Mouse (Mus musculus): Measurements from ENCODE around the gene Erich3.

The Erich3 gene

GRCm38 (mm10) chr3:154793571-154793970 is 129.9 kb downstream of the Erich3 start:
- Histone ChIP-seq H3K27me3 (ENCODE audit: insufficient read depth, low read length) (no peaks in the 10 kb centered on the region), H3K9me3 (ENCODE audit: low read length) (no peaks in the 10 kb centered on the region), H3K4me1 (replicated peaks; ENCODE audit: low read depth, low read length) (no peaks in the 10 kb centered on the region), H3K4me3 (replicated peaks; ENCODE audit: low read length) (no peak overlapping the region), H3K36me3 (ENCODE audit: insufficient read depth, low read length) (no peaks in the 10 kb centered on the region)
- no peak for TF ChIP-seq NANOG (IDR thresholded peaks at IDR 0.05; ENCODE audit: borderline replicate concordance, low read length)
- TF ChIP-seq CTCF (conservative IDR thresholded peaks at IDR 0.05; ENCODE audit: low read length) = no peak
- TF ChIP-seq POU5F1 (IDR thresholded peaks at IDR 0.05; ENCODE audit: borderline replicate concordance, low read length) = no peak

- TF ChIP-seq NANOG (IDR thresholded peaks at IDR 0.05; ENCODE audit: borderline replicate concordance, low read length) (no peak), CTCF (conservative IDR thresholded peaks at IDR 0.05; ENCODE audit: low read length) (no peak), POU5F1 (IDR thresholded peaks at IDR 0.05; ENCODE audit: borderline replicate concordance, low read length) (no peak)
- Histone ChIP-seq H3K27me3 (ENCODE audit: insufficient read depth, low read length) (no peaks in the 10 kb centered on the region), H3K9me3 (ENCODE audit: low read length) (no peaks in the 10 kb centered on the region), H3K4me1 (replicated peaks; ENCODE audit: low read depth, low read length) (no peaks in the 10 kb centered on the region), H3K36me3 (ENCODE audit: insufficient read depth, low read length) (no peaks in the 10 kb centered on the region), H3K4me3 (replicated peaks; ENCODE audit: low read length) (no peak overlapping the region)
These were observed 135.1 kb downstream of the Erich3 start for GRCm38 (mm10) chr3:154798806-154799205.

- H3K27me3 ChIP-seq (ENCODE audit: insufficient read depth, low read length) = no peaks in the 10 kb centered on the region
- no peaks in the 10 kb centered on the region for H3K4me1 ChIP-seq (replicated peaks; ENCODE audit: low read depth, low read length)
- H3K9me3 ChIP-seq (ENCODE audit: low read length) = no peaks in the 10 kb centered on the region
- TF ChIP-seq POU5F1 (IDR thresholded peaks at IDR 0.05; ENCODE audit: borderline replicate concordance, low read length) (no peak), CTCF (conservative IDR thresholded peaks at IDR 0.05; ENCODE audit: low read length) (no peak), NANOG (IDR thresholded peaks at IDR 0.05; ENCODE audit: borderline replicate concordance, low read length) (no peak)
- H3K4me3 ChIP-seq (replicated peaks; ENCODE audit: low read length) = no peak overlapping the region
- H3K36me3 ChIP-seq (ENCODE audit: insufficient read depth, low read length) = no peaks in the 10 kb centered on the region
These were observed 136.8 kb downstream of the Erich3 start for GRCm38 (mm10) chr3:154800454-154800853.

GRCm38 (mm10) chr3:154800888-154801429 is 137.3 kb downstream of the Erich3 start:
- H3K9me3 ChIP-seq (ENCODE audit: low read length) = no peaks in the 10 kb centered on the region
- H3K27me3 ChIP-seq (ENCODE audit: insufficient read depth, low read length) = no peaks in the 10 kb centered on the region
- no peaks in the 10 kb centered on the region for H3K36me3 ChIP-seq (ENCODE audit: insufficient read depth, low read length)
- no peak overlapping the region for H3K4me3 ChIP-seq (replicated peaks; ENCODE audit: low read length)
- TF ChIP-seq CTCF (conservative IDR thresholded peaks at IDR 0.05; ENCODE audit: low read length) (no peak), NANOG (IDR thresholded peaks at IDR 0.05; ENCODE audit: borderline replicate concordance, low read length) (no peak), POU5F1 (IDR thresholded peaks at IDR 0.05; ENCODE audit: borderline replicate concordance, low read length) (no peak)
- no peaks in the 10 kb centered on the region for H3K4me1 ChIP-seq (replicated peaks; ENCODE audit: low read depth, low read length)

GRCm38 (mm10) chr3:154806626-154807025 is 143.0 kb downstream of the Erich3 start:
- H3K27me3 ChIP-seq (ENCODE audit: insufficient read depth, low read length) = 0 out of 2 replicates have a peak, but pooled peaks cover 3% of the 10 kb centered on the region
- H3K4me3 ChIP-seq (replicated peaks; ENCODE audit: low read length) = no peak overlapping the region
- H3K9me3 ChIP-seq (ENCODE audit: low read length) = no peaks in the 10 kb centered on the region
- no peaks in the 10 kb centered on the region for H3K4me1 ChIP-seq (replicated peaks; ENCODE audit: low read depth, low read length)
- TF ChIP-seq NANOG (IDR thresholded peaks at IDR 0.05; ENCODE audit: borderline replicate concordance, low read length) (no peak), POU5F1 (IDR thresholded peaks at IDR 0.05; ENCODE audit: borderline replicate concordance, low read length) (no peak), CTCF (conservative IDR thresholded peaks at IDR 0.05; ENCODE audit: low read length) (no peak)
- H3K36me3 ChIP-seq (ENCODE audit: insufficient read depth, low read length) = no peaks in the 10 kb centered on the region

- Histone ChIP-seq H3K4me1 (replicated peaks; ENCODE audit: low read depth, low read length) (no peaks in the 10 kb centered on the region), H3K36me3 (ENCODE audit: insufficient read depth, low read length) (no peaks in the 10 kb centered on the region), H3K27me3 (ENCODE audit: insufficient read depth, low read length) (0 out of 2 replicates have a peak, but pooled peaks cover 4% of the 10 kb centered on the region), H3K4me3 (replicated peaks; ENCODE audit: low read length) (no peak overlapping the region), H3K9me3 (ENCODE audit: low read length) (no peaks in the 10 kb centered on the region)
- TF ChIP-seq POU5F1 (IDR thresholded peaks at IDR 0.05; ENCODE audit: borderline replicate concordance, low read length) (no peak), NANOG (IDR thresholded peaks at IDR 0.05; ENCODE audit: borderline replicate concordance, low read length) (no peak), CTCF (conservative IDR thresholded peaks at IDR 0.05; ENCODE audit: low read length) (no peak)
These were observed 146.7 kb downstream of the Erich3 start for GRCm38 (mm10) chr3:154810273-154810870.

- no peak overlapping the region for H3K4me3 ChIP-seq (replicated peaks; ENCODE audit: low read length)
- 0 out of 2 replicates have a peak, but pooled peaks cover 4% of the 10 kb centered on the region for H3K27me3 ChIP-seq (ENCODE audit: insufficient read depth, low read length)
- no peak for TF ChIP-seq POU5F1 (IDR thresholded peaks at IDR 0.05; ENCODE audit: borderline replicate concordance, low read length)
- no peak for TF ChIP-seq NANOG (IDR thresholded peaks at IDR 0.05; ENCODE audit: borderline replicate concordance, low read length)
- TF ChIP-seq CTCF (conservative IDR thresholded peaks at IDR 0.05; ENCODE audit: low read length) = no peak
- H3K4me1 ChIP-seq (replicated peaks; ENCODE audit: low read depth, low read length) = no peaks in the 10 kb centered on the region
- no peaks in the 10 kb centered on the region for H3K36me3 ChIP-seq (ENCODE audit: insufficient read depth, low read length)
- H3K9me3 ChIP-seq (ENCODE audit: low read length) = no peaks in the 10 kb centered on the region
These were observed 147.6 kb downstream of the Erich3 start for GRCm38 (mm10) chr3:154811281-154811680.

GRCm38 (mm10) chr3:154811833-154812232 is 148.2 kb downstream of the Erich3 start:
- peaks cover 7% of the 10 kb centered on the region for H3K27me3 ChIP-seq (ENCODE audit: insufficient read depth, low read length)
- no peak overlapping the region for H3K4me3 ChIP-seq (replicated peaks; ENCODE audit: low read length)
- H3K9me3 ChIP-seq (ENCODE audit: low read length) = no peaks in the 10 kb centered on the region
- H3K36me3 ChIP-seq (ENCODE audit: insufficient read depth, low read length) = no peaks in the 10 kb centered on the region
- TF ChIP-seq CTCF (conservative IDR thresholded peaks at IDR 0.05; ENCODE audit: low read length) (no peak), POU5F1 (IDR thresholded peaks at IDR 0.05; ENCODE audit: borderline replicate concordance, low read length) (no peak), NANOG (IDR thresholded peaks at IDR 0.05; ENCODE audit: borderline replicate concordance, low read length) (no peak)
- H3K4me1 ChIP-seq (replicated peaks; ENCODE audit: low read depth, low read length) = peaks cover 3% of the 10 kb centered on the region
